Comparison of ENCODE assay signal across 8 mouse cellular contexts in the genomic region with DNA sequence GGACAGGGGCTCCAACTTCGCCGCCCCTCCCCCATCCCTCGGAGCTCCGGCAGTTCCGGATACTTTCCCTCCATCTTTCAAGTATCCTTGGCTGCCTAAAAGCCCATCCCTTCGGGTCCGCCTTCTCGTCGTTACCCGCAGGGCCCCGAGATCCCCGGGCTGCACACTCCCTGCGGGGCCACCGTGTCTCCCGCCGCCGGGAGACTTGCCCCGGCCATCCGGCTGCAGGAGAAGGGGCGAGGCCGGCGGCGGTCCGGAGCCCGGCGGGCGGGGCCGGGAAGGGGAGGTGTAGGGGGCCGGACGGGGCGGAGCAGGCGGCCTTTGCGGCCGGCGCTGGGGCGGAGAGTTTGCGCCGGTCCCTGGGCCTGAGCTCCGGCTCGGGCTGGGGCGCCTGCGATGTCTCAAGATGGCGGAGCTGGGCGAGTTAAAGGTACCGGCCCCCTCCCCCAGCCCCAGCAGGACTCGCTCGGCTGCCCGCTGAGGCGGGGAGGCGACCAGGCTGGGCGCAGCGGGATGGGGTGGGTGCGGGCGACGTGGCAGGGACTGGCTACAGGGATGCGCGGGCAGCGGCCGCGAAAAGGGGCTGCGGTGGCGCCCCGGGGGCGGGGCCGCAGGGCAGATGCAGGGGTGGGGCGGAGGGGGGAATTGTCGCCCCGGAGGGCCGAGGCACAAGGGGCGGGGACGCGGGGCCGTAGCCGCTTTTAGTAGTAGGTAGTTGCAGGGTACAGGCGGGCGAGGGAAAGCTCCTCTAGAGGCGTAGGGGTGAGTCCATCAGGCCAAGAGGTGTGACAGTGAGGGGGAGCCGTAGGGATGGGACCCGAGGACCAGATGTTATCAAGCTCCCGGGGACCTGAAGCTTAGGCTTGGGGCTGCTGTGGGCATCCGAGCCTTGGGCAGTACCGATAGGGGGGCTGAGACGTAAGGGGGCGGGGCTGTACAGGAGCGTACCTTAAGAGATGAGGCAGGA. TPM values are rescaled to one million over a fixed set of nuclear protein-coding genes. Genes with fewer than 3 reads are reported as not detected.
A peak's percentile ranks its signal among the peaks of the same experiment; 100 is the strongest.
DNase-seq lines count a peak whose midpoint lies in the region; ATAC-seq and TF ChIP-seq lines count a peak whose summit lies in the region.

No protein-coding gene starts in this region.

- H3K9ac ChIP-seq in kidney, embryonic 15.5 days, result peak overlapping the region; percentile 80
- peak overlapping the region; percentile 79 for H3K9ac ChIP-seq in limb, embryonic 15.5 days
- H3K9ac ChIP-seq in midbrain, postnatal 0 days (replicated peaks; ENCODE audit: low read length, poor library complexity, severe bottlenecking), result peak overlapping the region; percentile 81

- no peak for TF ChIP-seq CTCF in bone marrow macrophage, adult 2 months (IDR thresholded peaks at IDR 0.05; ENCODE audit: low read depth, low read length)
- TF ChIP-seq CTCF in embryonic fibroblast, embryonic 13.5 days (IDR thresholded peaks at IDR 0.05; ENCODE audit: borderline replicate concordance, insufficient read depth, low read length), result no peak
- no peak for TF ChIP-seq CTCF in midbrain, postnatal 0 days (IDR thresholded peaks at IDR 0.05)

- under 1% methylated on average over 85 of the region's 85 CpGs for WGBS in heart, embryonic 10.5 days
- under 1% methylated on average over 80 of the region's 85 CpGs for WGBS in kidney, embryonic 15.5 days
- 1% methylated on average over 73 of the region's 85 CpGs for WGBS in limb, embryonic 15.5 days
- under 1% methylated on average over 79 of the region's 85 CpGs for WGBS in midbrain, postnatal 0 days

- peaks cover 15% of the 10 kb centered on the region for H3K4me1 ChIP-seq in bone marrow macrophage, adult 2 months (ENCODE audit: control insufficient read depth, insufficient read depth, low read length)
- H3K4me1 ChIP-seq in embryonic fibroblast, embryonic 13.5 days (ENCODE audit: control insufficient read depth, insufficient read depth, low read length), result 0 out of 2 replicates have a peak, but pooled peaks cover 3% of the 10 kb centered on the region
- peaks cover 45% of the 10 kb centered on the region for H3K4me1 ChIP-seq in heart, embryonic 10.5 days
- H3K4me1 ChIP-seq in kidney, embryonic 15.5 days, result peaks cover 41% of the 10 kb centered on the region
- H3K4me1 ChIP-seq in limb, embryonic 15.5 days, result peaks cover 22% of the 10 kb centered on the region
- peaks cover 4% of the 10 kb centered on the region; the same call in 1 of the 2 replicates for H3K4me1 ChIP-seq in midbrain, postnatal 0 days (ENCODE audit: insufficient read depth, low read length)

- peak overlapping the region; percentile 93 for H3K4me3 ChIP-seq in bone marrow macrophage, adult 2 months (ENCODE audit: insufficient read depth, low read length)
- peak overlapping the region; percentile 87 for H3K4me3 ChIP-seq in embryonic fibroblast, embryonic 13.5 days (ENCODE audit: insufficient read depth, low read length)
- H3K4me3 ChIP-seq in heart, embryonic 10.5 days, result peak overlapping the region; percentile 93
- peak overlapping the region; percentile 80 for H3K4me3 ChIP-seq in kidney, embryonic 15.5 days (replicated peaks)
- H3K4me3 ChIP-seq in limb, embryonic 15.5 days, result peak overlapping the region; percentile 89
- peak overlapping the region; percentile 94 for H3K4me3 ChIP-seq in midbrain, postnatal 0 days (ENCODE audit: low read depth, low read length)

- ATAC-seq in kidney, embryonic 15.5 days (replicated peaks; ENCODE audit: low FRiP score), result peak; percentile 94
- ATAC-seq in limb, embryonic 15.5 days (ENCODE audit: insufficient number of reproducible peaks, low FRiP score, low TSS enrichment, low read depth), result peak; percentile 89
- ATAC-seq in midbrain, postnatal 0 days (ENCODE audit: low FRiP score), result peak; percentile 92

- peak overlapping the region; percentile 82 for H3K4me2 ChIP-seq in kidney, embryonic 15.5 days
- peak overlapping the region; percentile 80 for H3K4me2 ChIP-seq in limb, embryonic 15.5 days
- H3K4me2 ChIP-seq in midbrain, postnatal 0 days (ENCODE audit: low read depth, low read length, poor library complexity, severe bottlenecking), result peak overlapping the region; percentile 86

- H3K27me3 ChIP-seq in heart, embryonic 10.5 days (ENCODE audit: insufficient read depth, poor library complexity, severe bottlenecking), result no peaks in the 10 kb centered on the region
- H3K27me3 ChIP-seq in kidney, embryonic 15.5 days, result no peaks in the 10 kb centered on the region
- H3K27me3 ChIP-seq in limb, embryonic 15.5 days, result no peaks in the 10 kb centered on the region
- H3K27me3 ChIP-seq in midbrain, postnatal 0 days (ENCODE audit: insufficient read depth, low read length), result no peaks in the 10 kb centered on the region

- peak; percentile 88 to 90 for DNase-seq in B cell, adult 2 months
- DNase-seq in heart, embryonic 10.5 days (ENCODE audit: low spot score), result peak; percentile 95
- DNase-seq in midbrain, postnatal 0 days (ENCODE audit: low spot score), result peak; percentile 91
- DNase-seq in spleen, postnatal 10 days (ENCODE audit: low spot score in 2 of 2), result peak; percentile 82 to 88

- TF ChIP-seq POLR2A in bone marrow macrophage, adult 2 months (IDR thresholded peaks at IDR 0.05; ENCODE audit: borderline replicate concordance, low read depth, low read length), result no peak
- peak; percentile 61 for TF ChIP-seq POLR2A in embryonic fibroblast, embryonic 13.5 days (IDR thresholded peaks at IDR 0.05; ENCODE audit: low read depth, low read length)

- H3K36me3 ChIP-seq in heart, embryonic 10.5 days, result peaks cover 31% of the 10 kb centered on the region
- H3K36me3 ChIP-seq in kidney, embryonic 15.5 days, result peaks cover 25% of the 10 kb centered on the region
- H3K36me3 ChIP-seq in limb, embryonic 15.5 days, result peaks cover 28% of the 10 kb centered on the region
- H3K36me3 ChIP-seq in midbrain, postnatal 0 days (ENCODE audit: insufficient read depth, low read length), result peaks cover 13% of the 10 kb centered on the region

- H3K9me3 ChIP-seq in heart, embryonic 10.5 days, result no peaks in the 10 kb centered on the region
- H3K9me3 ChIP-seq in kidney, embryonic 15.5 days (replicated peaks), result no peaks in the 10 kb centered on the region
- no peaks in the 10 kb centered on the region for H3K9me3 ChIP-seq in limb, embryonic 15.5 days
- no peaks in the 10 kb centered on the region for H3K9me3 ChIP-seq in midbrain, postnatal 0 days (ENCODE audit: low read length)

- H3K27ac ChIP-seq in bone marrow macrophage, adult 2 months (ENCODE audit: insufficient read depth, low read depth, low read length), result peak overlapping the region; percentile 53
- H3K27ac ChIP-seq in embryonic fibroblast, embryonic 13.5 days (ENCODE audit: insufficient read depth, low read length), result peak overlapping the region; percentile 81
- peak overlapping the region; percentile 98 for H3K27ac ChIP-seq in heart, embryonic 10.5 days
- peak overlapping the region; percentile 96 for H3K27ac ChIP-seq in kidney, embryonic 15.5 days
- peak overlapping the region; percentile 96 for H3K27ac ChIP-seq in limb, embryonic 15.5 days
- H3K27ac ChIP-seq in midbrain, postnatal 0 days (ENCODE audit: low read depth, low read length), result peak overlapping the region; percentile 78

RNA-seq across cellular contexts. Expression of a gene that starts 0.9 kb away (rescaled TPM):
- polyA plus RNA-seq in bone marrow macrophage, adult 2 months (2012; ENCODE audit: insufficient read depth, insufficient read length, missing spikeins), result 43.5 and 44.0 TPM in 2 replicates
- 40.9 and 46.0 TPM in 2 replicates for polyA plus RNA-seq in embryonic fibroblast, embryonic 13.5 days (2011; ENCODE audit: insufficient read length, low read depth, missing spikeins)
- polyA plus RNA-seq in heart, embryonic 10.5 days (2016; fragmentation: Nextera tagmentation; extraction: Ambion mirVana), result 41.8 and 43.4 TPM in 2 replicates
- polyA plus RNA-seq in kidney, embryonic 15.5 days (2015; fragmentation: Nextera tagmentation; extraction: Ambion mirVana), result 61.9 and 73.0 TPM in 2 replicates
- polyA plus RNA-seq in limb, embryonic 15.5 days (2015; fragmentation: Nextera tagmentation; extraction: Ambion mirVana), result 65.2 and 66.5 TPM in 2 replicates
- 33.1 and 46.0 TPM in 2 replicates for total RNA-seq in midbrain, postnatal 0 days (2014; rRNA removed)
- polyA plus RNA-seq in midbrain, postnatal 0 days (2015; fragmentation: Nextera tagmentation; extraction: Ambion mirVana), result 44.2 and 49.7 TPM in 2 replicates

RNA-seq across cellular contexts. Expression of a gene that starts 11.3 kb away (rescaled TPM):
- polyA plus RNA-seq in bone marrow macrophage, adult 2 months (2012; ENCODE audit: insufficient read depth, insufficient read length, missing spikeins), result not detected in 2 replicates
- 4.4 and 5.2 TPM in 2 replicates for polyA plus RNA-seq in embryonic fibroblast, embryonic 13.5 days (2011; ENCODE audit: insufficient read length, low read depth, missing spikeins)
- 7.1 and 8.5 TPM in 2 replicates for polyA plus RNA-seq in heart, embryonic 10.5 days (2016; fragmentation: Nextera tagmentation; extraction: Ambion mirVana)
- 10.0 and 10.5 TPM in 2 replicates for polyA plus RNA-seq in kidney, embryonic 15.5 days (2015; fragmentation: Nextera tagmentation; extraction: Ambion mirVana)
- 16.8 and 17.9 TPM in 2 replicates for polyA plus RNA-seq in limb, embryonic 15.5 days (2015; fragmentation: Nextera tagmentation; extraction: Ambion mirVana)
- total RNA-seq in midbrain, postnatal 0 days (2014; rRNA removed), result 6.5 and 11.9 TPM in 2 replicates
- polyA plus RNA-seq in midbrain, postnatal 0 days (2015; fragmentation: Nextera tagmentation; extraction: Ambion mirVana), result 18.5 and 20.6 TPM in 2 replicates

RNA-seq across cellular contexts. Expression of a gene that starts 27.1 kb away (rescaled TPM):
- polyA plus RNA-seq in bone marrow macrophage, adult 2 months (2012; ENCODE audit: insufficient read depth, insufficient read length, missing spikeins), result not detected in 2 replicates
- polyA plus RNA-seq in embryonic fibroblast, embryonic 13.5 days (2011; ENCODE audit: insufficient read length, low read depth, missing spikeins), result 0.23 and 0.67 TPM in 2 replicates
- 0.14 TPM in 2 replicates for polyA plus RNA-seq in heart, embryonic 10.5 days (2016; fragmentation: Nextera tagmentation; extraction: Ambion mirVana)
- polyA plus RNA-seq in kidney, embryonic 15.5 days (2015; fragmentation: Nextera tagmentation; extraction: Ambion mirVana), result 0.86 and 1.1 TPM in 2 replicates
- 11.4 and 12.8 TPM in 2 replicates for polyA plus RNA-seq in limb, embryonic 15.5 days (2015; fragmentation: Nextera tagmentation; extraction: Ambion mirVana)
- total RNA-seq in midbrain, postnatal 0 days (2014; rRNA removed), result 4.9 and 8.5 TPM in 2 replicates
- 3.7 and 4.3 TPM in 2 replicates for polyA plus RNA-seq in midbrain, postnatal 0 days (2015; fragmentation: Nextera tagmentation; extraction: Ambion mirVana)

RNA-seq across cellular contexts. Expression of a gene that starts 30.4 kb away (rescaled TPM):
- polyA plus RNA-seq in bone marrow macrophage, adult 2 months (2012; ENCODE audit: insufficient read depth, insufficient read length, missing spikeins), result 41.6 and 49.1 TPM in 2 replicates
- 28.3 and 35.1 TPM in 2 replicates for polyA plus RNA-seq in embryonic fibroblast, embryonic 13.5 days (2011; ENCODE audit: insufficient read length, low read depth, missing spikeins)
- 37.7 and 41.0 TPM in 2 replicates for polyA plus RNA-seq in heart, embryonic 10.5 days (2016; fragmentation: Nextera tagmentation; extraction: Ambion mirVana)
- 41.0 and 41.5 TPM in 2 replicates for polyA plus RNA-seq in kidney, embryonic 15.5 days (2015; fragmentation: Nextera tagmentation; extraction: Ambion mirVana)
- polyA plus RNA-seq in limb, embryonic 15.5 days (2015; fragmentation: Nextera tagmentation; extraction: Ambion mirVana), result 28.0 and 29.7 TPM in 2 replicates
- 12.6 and 14.7 TPM in 2 replicates for total RNA-seq in midbrain, postnatal 0 days (2014; rRNA removed)
- polyA plus RNA-seq in midbrain, postnatal 0 days (2015; fragmentation: Nextera tagmentation; extraction: Ambion mirVana), result 26.4 and 30.7 TPM in 2 replicates

RNA-seq across cellular contexts. Expression of a gene that starts 30.4 kb away (rescaled TPM):
- polyA plus RNA-seq in bone marrow macrophage, adult 2 months (2012; ENCODE audit: insufficient read depth, insufficient read length, missing spikeins), result 69.5 and 74.8 TPM in 2 replicates
- polyA plus RNA-seq in embryonic fibroblast, embryonic 13.5 days (2011; ENCODE audit: insufficient read length, low read depth, missing spikeins), result 30.9 and 38.9 TPM in 2 replicates
- polyA plus RNA-seq in heart, embryonic 10.5 days (2016; fragmentation: Nextera tagmentation; extraction: Ambion mirVana), result 47.9 and 59.6 TPM in 2 replicates
- 56.6 and 57.2 TPM in 2 replicates for polyA plus RNA-seq in kidney, embryonic 15.5 days (2015; fragmentation: Nextera tagmentation; extraction: Ambion mirVana)
- 37.8 and 37.9 TPM in 2 replicates for polyA plus RNA-seq in limb, embryonic 15.5 days (2015; fragmentation: Nextera tagmentation; extraction: Ambion mirVana)
- 59.6 and 63.4 TPM in 2 replicates for total RNA-seq in midbrain, postnatal 0 days (2014; rRNA removed)
- polyA plus RNA-seq in midbrain, postnatal 0 days (2015; fragmentation: Nextera tagmentation; extraction: Ambion mirVana), result 71.8 and 76.5 TPM in 2 replicates

Comparison
In these comparisons a context has a peak if more than half of its experiments do, and no peak if none do; other contexts are left out.
1. Peak in every context shown above with its lines: DNase-seq, ATAC-seq, H3K4me3 ChIP-seq and H3K27ac ChIP-seq.